Mouse (Mus musculus) v-Abl transformed pro-B cells (cell line): ENCODE results near the gene Krt9.

ENCODE experiments used
- in situ Hi-C, 2 experiments: fragments of 400-800 bp; cut with MboI; formaldehyde crosslinking; loops; one replicate each; pipeline ENCODE4 v1.15.1; 2025; ENCODE audit not compliant: unreplicated experiment in 2 of 2

The Krt9 gene

GRCm38 (mm10) chr11:100155497-100156255, 37.4 kb downstream of the Krt9 start:
- in situ Hi-C loops = no loop called here

DNA sequence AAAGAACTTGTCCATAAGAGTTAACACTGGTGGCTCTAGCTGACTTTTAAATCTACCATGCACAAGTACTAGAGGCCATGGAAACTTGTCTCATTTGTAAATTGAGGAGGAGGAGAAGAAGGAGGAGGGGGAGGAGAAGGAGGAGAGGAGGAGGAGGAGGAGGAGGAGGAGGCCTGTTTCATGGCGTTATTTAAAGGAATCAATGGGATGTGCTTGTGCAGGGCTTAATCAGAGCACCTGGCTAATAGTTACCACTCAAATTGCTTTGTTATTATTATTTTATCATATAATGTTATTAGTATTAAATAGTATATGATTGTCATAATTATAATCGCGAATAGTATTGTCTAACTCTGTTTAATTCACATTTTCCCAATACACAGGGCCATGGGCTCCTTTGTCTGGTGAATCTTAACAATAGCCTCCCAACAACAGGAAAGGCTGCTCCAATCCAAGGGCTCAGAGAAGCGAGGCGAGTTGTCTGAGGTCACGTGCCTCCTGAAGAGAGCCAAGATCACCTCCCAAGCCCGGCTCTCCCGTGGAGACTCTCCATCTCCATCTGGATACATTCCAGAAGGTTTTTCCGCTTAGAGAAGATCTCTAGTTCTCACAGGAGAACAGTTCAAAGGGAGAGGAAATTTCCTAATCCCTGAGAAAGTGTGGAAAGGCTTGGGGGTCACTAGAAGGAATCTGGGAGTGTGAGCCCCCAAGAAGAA, 44.3 kb downstream of the Krt9 start, which contains the start of gene Krt19:
Krt19 (minus strand) TSS at position 51 of the 716 bp plus-strand sequence.
- in situ Hi-C loops = no loop called here

DNA sequence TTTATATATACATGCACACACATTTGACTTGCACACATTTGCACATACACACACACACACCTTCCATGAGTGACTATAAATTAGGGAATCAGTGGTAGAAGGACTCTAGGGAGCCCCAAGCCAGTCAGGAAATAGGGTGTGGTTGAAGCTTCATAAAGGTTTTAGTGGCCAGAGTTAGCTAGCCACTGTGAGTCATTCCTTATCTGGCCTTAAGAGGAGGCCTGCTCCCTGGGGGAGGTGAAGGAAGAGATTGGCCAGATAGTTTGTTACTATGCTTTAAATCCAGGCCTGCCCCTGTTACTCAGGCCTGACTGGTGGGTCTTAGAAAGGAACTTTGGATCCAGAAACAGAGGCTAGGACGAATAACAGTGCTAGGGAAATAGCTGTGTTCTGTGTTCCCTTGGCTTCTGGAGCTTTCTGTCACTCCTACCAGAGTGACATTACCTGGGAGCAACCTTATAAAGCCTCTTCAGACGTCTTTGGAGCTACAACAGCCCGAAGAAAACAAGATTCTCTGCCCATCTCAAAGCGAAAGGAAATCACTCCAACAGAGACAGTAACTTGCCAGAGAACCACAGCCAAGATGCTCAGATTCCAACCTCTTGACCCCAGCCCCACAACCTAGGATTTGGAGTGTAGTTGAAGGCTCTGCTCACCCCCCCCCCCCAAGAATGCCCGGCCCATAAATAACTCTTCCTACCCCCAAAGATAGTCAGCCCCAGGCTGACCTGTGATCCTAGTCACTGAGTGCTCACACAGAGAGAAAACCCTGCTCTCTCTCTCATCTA, 45.3 kb downstream of the Krt9 start:
- in situ Hi-C loops = no loop called here

DNA sequence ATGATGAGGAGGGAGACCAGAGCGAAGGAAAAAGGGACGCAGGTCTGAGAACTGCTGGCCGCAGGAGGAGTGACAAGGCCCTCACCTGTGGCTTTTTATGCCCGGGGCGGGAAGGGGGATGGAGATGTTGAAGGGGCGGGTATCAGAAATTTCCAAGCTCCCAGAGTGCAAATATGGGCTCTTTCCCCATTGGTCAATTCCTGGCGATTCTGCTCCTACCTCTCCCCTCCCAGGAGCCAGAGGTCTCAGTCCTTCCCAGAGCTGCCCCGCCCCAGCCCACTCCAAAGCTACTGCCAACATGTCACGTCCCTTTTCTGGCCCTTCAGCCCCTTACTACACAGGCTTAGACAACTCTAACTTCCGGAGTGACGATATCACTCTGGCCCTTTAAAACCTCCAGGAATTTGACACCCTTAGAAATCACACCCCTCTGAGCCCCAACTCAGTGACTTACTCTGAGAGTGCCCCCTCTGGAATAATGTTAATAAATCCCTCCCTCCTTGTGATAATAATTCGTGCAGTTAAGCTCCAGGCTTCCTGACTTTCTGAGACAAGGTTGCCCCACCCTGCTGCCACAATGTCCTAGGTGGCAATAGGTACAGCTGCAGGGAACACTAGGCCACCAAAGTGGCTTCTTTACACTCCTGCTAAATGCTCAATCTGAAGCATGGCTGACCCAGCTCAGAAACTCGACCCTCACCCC, 47.0 kb downstream of the Krt9 start:
- in situ Hi-C loops = no loop called here

DNA sequence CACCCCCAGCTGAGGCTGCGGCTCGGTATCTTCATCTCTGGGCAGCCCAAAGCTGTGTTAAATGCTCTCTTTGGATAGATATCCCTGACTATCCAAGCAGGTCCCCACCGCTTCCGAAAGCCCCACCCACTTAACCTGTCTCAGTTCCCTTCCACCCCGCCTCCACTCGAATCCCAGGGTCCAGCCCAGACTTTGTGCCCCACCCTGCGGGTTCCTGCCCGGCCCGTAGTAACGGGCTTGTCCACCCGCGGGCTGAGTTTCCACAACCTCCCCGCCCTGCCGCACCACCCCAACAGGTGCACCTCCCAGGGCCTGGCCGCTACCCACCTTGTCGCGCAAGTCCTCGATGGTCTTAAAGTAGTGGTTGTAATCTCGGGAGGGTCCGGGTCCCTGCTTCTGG, 47.9 kb downstream of the Krt9 start:
- in situ Hi-C loops = no loop called here

DNA sequence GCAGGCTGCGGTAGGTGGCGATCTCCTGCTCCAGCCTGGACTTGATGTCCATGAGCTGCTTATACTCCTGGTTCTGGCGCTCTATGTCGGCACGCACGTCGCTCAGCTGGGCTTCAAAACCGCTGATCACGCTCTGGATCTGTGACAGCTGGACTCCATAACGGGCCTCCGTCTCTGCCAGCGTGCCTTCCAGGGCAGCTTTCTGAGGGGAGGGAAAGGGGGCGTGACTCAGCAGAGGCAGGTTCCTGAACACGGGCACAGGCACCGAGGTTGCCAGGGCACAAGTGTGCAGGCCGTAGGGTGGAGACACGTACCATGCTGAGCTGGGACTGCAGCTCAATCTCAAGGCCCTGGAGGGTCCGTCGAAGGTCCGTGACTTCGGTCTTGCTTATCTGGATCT, 52.1 kb downstream of the Krt9 start:
- in situ Hi-C loops = no loop called here

- in situ Hi-C loops = no loop called here
These were observed 53.7 kb downstream of the Krt9 start for GRCm38 (mm10) chr11:100139391-100139790.

DNA sequence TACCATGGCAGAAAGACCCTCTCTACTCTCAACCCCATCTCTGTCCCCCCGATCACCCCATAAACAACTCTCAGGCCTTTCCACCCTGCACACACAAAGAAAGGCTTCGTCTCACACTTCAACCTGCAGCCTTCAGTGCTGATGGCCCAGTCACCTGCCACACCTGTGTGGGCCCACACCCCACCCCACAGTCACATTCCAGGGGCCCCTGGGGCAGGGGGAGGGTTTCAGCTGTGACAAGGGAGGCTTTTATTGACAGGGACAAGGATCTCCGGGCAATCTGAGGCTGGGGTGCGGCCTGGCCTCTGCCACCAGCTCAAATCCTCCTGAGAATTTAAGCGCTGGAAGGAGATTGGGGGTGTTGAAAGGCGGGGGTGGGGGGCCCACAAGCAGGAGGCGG, 54.2 kb downstream of the Krt9 start:
- in situ Hi-C loops = no loop called here

DNA sequence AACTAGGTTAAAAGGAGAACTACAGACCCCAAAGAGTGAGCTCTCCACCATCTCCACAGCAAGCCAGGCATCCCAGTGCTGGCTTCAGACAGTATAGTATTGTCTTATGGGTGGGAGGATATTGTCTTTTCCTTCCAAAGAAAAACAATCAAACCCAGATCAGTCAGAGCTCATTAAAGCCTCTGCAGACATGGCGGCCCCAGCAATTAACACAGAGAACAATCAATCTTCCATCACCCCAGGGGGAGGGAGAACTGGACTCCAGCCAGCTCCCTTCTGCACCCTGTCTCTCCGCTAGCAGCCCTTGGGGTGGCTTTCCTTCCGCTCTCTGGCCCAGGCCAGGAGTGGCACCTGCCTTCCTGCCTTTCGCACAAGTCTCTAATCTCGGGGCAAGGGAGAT, 55.4 kb downstream of the Krt9 start:
- in situ Hi-C loops = no loop called here
